Mouse (Mus musculus): ENCODE results near the gene Ctsd. TPM values are rescaled to one million over a fixed set of nuclear protein-coding genes. Genes with fewer than 3 reads are reported as not detected.

Gene Ctsd
- polyA plus RNA-seq, 1 experiment from 2014 or later: 470 TPM

DNA sequence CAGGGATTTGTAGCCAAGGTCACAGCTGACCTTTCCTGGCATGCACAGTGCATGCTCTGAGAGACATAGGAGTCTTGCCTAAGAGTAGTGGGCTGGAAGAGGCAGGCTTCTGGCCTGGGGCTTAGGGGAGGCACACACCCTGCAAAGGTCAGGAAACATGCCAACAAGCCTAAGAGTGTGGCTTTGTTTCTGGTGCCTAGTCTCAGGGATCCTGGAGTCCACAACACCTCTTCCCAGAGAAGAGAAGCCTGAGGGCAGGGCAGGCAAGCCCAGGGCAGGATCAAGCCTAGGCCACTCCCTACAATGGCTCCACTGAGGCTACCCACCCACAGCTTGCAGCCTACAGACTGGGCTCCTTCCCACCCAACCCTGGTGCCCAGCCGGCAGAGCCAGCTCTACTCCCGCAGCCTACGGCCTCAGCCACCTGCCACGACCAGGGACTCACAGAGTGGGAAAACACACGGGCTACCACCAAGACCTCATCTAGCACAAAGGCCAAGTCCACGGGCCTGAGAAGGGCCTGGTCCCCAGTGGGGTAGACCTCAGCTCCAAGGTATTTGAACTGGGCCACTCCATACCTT, 1.1 kb downstream of the Ctsd start:
- WGBS: 32% methylated on average over 6 of the region's 6 CpGs
- Histone ChIP-seq H3K9me3 (replicated peaks; ENCODE audit: control insufficient read depth, low read length) (no peaks in the 10 kb centered on the region), H3K4me2 (ENCODE audit: low read depth, low read length) (peak overlapping the region; percentile 87), H3K4me3 (ENCODE audit: low read length) (peak overlapping the region; percentile 76), H3K27ac (ENCODE audit: low read length) (peak overlapping the region; percentile 85), H3K27me3 (ENCODE audit: control insufficient read depth, insufficient read depth, low read length) (no peaks in the 10 kb centered on the region), H3K36me3 (ENCODE audit: control insufficient read depth, insufficient read depth) (peaks cover 35% of the 10 kb centered on the region), H3K9ac (ENCODE audit: low read length) (peak overlapping the region; percentile 86), H3K4me1 (ENCODE audit: control insufficient read depth, insufficient read depth, low read length) (peaks cover 13% of the 10 kb centered on the region)
- ATAC-seq (replicated peaks; ENCODE audit: extremely low read depth, insufficient read depth, low FRiP score): no peak

DNA sequence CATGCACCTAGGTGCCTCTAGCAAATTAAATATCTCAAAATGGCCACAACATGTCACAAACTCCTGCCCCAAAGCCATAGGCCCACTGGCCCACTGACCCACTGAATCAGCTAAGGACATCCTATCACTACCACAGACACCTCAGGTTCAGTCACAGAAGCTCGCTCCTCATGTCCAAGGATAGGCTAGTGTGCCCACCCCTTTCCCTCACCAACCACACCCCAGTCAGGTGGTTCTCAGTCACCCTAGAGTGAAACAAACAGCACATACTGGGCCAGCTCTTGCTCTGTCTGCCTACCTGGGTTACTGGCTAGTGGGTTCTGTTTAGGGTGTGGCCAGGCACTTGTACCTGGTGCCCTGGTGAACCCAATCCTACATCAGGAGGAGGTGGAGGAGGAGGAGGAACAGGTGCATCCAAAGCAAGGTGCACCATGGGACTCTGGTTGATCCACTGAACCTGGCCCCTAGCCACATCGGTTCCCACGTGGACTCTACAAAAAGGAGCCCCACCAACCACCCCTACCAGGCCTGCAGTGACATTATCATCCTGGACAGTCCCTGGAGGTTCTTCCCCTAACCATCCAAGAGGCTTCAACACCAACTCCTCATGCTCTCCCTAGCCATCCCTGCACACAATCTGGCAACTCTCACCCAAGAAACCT, 2.0 kb downstream of the Ctsd start:
- H3K4me1 ChIP-seq (ENCODE audit: control insufficient read depth, insufficient read depth, low read length): peaks cover 13% of the 10 kb centered on the region
- H3K27ac ChIP-seq (ENCODE audit: low read length): peak overlapping the region; percentile 85
- no peak for ATAC-seq (replicated peaks; ENCODE audit: extremely low read depth, insufficient read depth, low FRiP score)
- no peaks in the 10 kb centered on the region for H3K27me3 ChIP-seq (ENCODE audit: control insufficient read depth, insufficient read depth, low read length)
- H3K4me2 ChIP-seq (ENCODE audit: low read depth, low read length): peak overlapping the region; percentile 87
- peaks cover 43% of the 10 kb centered on the region for H3K36me3 ChIP-seq (ENCODE audit: control insufficient read depth, insufficient read depth)
- no peaks in the 10 kb centered on the region for H3K9me3 ChIP-seq (replicated peaks; ENCODE audit: control insufficient read depth, low read length)
- H3K4me3 ChIP-seq (ENCODE audit: low read length): peak overlapping the region; percentile 76
- H3K9ac ChIP-seq (ENCODE audit: low read length): peak overlapping the region; percentile 86
- 80% methylated on average over 3 of the region's 3 CpGs for WGBS

DNA sequence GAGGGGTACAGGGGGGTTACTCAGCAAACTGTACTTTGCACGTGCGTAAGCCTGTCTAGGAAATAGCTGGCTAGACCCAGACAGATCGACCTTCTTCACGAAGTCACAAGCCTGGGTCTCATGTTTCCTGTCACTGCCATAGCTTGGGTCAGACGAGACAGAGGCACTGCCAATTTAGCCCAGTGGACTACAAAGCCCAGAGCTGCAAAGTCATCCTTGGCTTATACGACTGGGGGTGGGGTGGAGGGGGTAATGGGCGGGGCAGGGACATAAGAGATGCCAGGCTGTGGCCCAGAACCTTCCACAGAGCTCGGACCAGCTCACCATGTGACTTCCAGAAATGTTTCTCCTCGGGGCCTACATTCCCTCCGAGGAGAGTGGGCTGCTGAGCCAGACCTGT, 3.5 kb downstream of the Ctsd start:
- Histone ChIP-seq H3K4me1 (ENCODE audit: control insufficient read depth, insufficient read depth, low read length) (peaks cover 13% of the 10 kb centered on the region), H3K27me3 (ENCODE audit: control insufficient read depth, insufficient read depth, low read length) (no peaks in the 10 kb centered on the region), H3K9ac (ENCODE audit: low read length) (no peak overlapping the region), H3K4me2 (ENCODE audit: low read depth, low read length) (no peak overlapping the region), H3K9me3 (replicated peaks; ENCODE audit: control insufficient read depth, low read length) (no peaks in the 10 kb centered on the region), H3K36me3 (ENCODE audit: control insufficient read depth, insufficient read depth) (peaks cover 58% of the 10 kb centered on the region), H3K27ac (ENCODE audit: low read length) (no peak overlapping the region), H3K4me3 (ENCODE audit: low read length) (no peak overlapping the region)
- no peak for ATAC-seq (replicated peaks; ENCODE audit: extremely low read depth, insufficient read depth, low FRiP score)
- WGBS: 72% methylated on average over 10 of the region's 10 CpGs

DNA sequence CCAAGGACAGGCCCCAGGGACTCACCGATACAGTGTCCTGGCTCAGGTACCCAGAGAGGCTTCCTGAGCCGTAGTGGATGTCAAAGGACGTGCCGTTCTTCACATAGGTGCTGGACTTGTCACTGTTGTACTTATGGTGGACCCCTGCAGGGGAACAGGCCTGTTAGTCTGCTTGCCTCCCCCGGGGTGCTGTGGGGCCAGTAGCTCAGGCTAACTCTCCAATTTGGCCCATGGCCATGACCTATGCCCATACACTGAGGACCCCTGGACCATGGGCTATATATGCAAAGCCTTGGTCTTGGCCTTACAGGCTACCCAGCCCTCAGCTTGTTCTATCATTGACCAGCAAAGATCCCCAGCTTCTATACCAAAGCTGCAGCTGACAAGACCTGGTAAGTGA, 5.3 kb downstream of the Ctsd start, which contains the start of gene Gm49369:
TSS of gene Gm49369 (minus strand) at position 101 of the 400 bp plus-strand sequence.
- 98% methylated on average over 5 of the region's 5 CpGs for WGBS
- H3K36me3 ChIP-seq (ENCODE audit: control insufficient read depth, insufficient read depth): peaks cover 67% of the 10 kb centered on the region
- no peaks in the 10 kb centered on the region for H3K9me3 ChIP-seq (replicated peaks; ENCODE audit: control insufficient read depth, low read length)
- H3K4me2 ChIP-seq (ENCODE audit: low read depth, low read length): no peak within 1 kb of the TSS
- no peak within 1 kb of the TSS for H3K4me3 ChIP-seq (ENCODE audit: low read length)
- no peaks in the 10 kb centered on the region for H3K27me3 ChIP-seq (ENCODE audit: control insufficient read depth, insufficient read depth, low read length)
- H3K27ac ChIP-seq (ENCODE audit: low read length): peak within 1 kb of the TSS; percentile 56; the same call in 1 of the 2 replicates
- peaks cover 13% of the 10 kb centered on the region for H3K4me1 ChIP-seq (ENCODE audit: control insufficient read depth, insufficient read depth, low read length)
- no peak for ATAC-seq (replicated peaks; ENCODE audit: extremely low read depth, insufficient read depth, low FRiP score)
- H3K9ac ChIP-seq (ENCODE audit: low read length): no peak within 1 kb of the TSS

DNA sequence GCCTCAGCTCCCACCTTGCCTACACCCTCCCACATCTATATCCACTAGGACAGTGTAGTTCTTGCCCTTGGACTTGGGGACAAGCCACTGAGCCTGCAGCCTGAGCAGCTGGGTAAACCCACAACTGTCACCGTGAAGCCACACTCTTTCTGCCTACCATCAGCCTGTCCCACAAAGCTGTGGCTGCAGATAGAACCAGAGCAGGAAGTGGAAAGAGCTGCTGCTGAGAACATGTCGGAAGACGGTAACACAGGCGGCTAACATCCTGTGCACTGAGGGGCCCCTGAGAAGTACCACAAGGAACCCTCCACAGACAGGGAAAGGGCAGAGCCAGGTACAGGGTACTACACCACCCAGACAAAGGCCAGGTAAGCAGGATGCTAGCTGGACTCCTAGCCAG, 6.7 kb downstream of the Ctsd start:
- H3K27ac ChIP-seq (ENCODE audit: low read length): peak overlapping the region; percentile 56; the same call in 1 of the 2 replicates
- H3K4me1 ChIP-seq (ENCODE audit: control insufficient read depth, insufficient read depth, low read length): peaks cover 7% of the 10 kb centered on the region
- 71% methylated on average over 4 of the region's 4 CpGs for WGBS
- peaks cover 79% of the 10 kb centered on the region for H3K36me3 ChIP-seq (ENCODE audit: control insufficient read depth, insufficient read depth)
- ATAC-seq (replicated peaks; ENCODE audit: extremely low read depth, insufficient read depth, low FRiP score): no peak; the same call in 1 of the 2 replicates
- H3K9me3 ChIP-seq (replicated peaks; ENCODE audit: control insufficient read depth, low read length): no peaks in the 10 kb centered on the region
- no peak overlapping the region for H3K4me3 ChIP-seq (ENCODE audit: low read length)
- no peak overlapping the region for H3K9ac ChIP-seq (ENCODE audit: low read length)
- H3K4me2 ChIP-seq (ENCODE audit: low read depth, low read length): no peak overlapping the region
- H3K27me3 ChIP-seq (ENCODE audit: control insufficient read depth, insufficient read depth, low read length): no peaks in the 10 kb centered on the region

DNA sequence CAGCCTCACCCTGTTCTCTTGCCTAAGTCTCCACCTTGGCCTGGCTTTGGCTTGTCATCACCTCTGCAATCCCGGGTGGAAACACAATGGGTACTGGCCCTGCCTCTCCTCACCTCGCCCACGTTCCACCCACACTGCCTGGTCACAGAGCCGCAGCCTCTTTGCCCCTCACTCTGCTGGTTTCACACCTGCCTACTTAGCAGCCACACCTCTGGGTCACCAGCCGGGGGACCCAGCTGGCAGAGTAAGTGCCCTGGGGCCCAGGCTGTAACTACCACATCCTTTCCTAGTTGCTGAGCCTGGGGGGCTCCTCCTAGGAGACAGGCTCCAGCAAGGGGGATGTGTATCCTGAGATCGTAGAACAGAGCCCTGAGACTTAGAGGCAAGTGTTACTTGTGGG, 8.7 kb downstream of the Ctsd start:
- Histone ChIP-seq H3K36me3 (ENCODE audit: control insufficient read depth, insufficient read depth) (peaks cover 71% of the 10 kb centered on the region), H3K4me1 (ENCODE audit: control insufficient read depth, insufficient read depth, low read length) (peaks cover 4% of the 10 kb centered on the region; the same call in 1 of the 2 replicates), H3K27me3 (ENCODE audit: control insufficient read depth, insufficient read depth, low read length) (no peaks in the 10 kb centered on the region), H3K4me3 (ENCODE audit: low read length) (no peak overlapping the region), H3K4me2 (ENCODE audit: low read depth, low read length) (no peak overlapping the region), H3K27ac (ENCODE audit: low read length) (no peak overlapping the region), H3K9ac (ENCODE audit: low read length) (no peak overlapping the region), H3K9me3 (replicated peaks; ENCODE audit: control insufficient read depth, low read length) (no peaks in the 10 kb centered on the region)
- ATAC-seq (replicated peaks; ENCODE audit: extremely low read depth, insufficient read depth, low FRiP score): no peak
- 60% methylated on average over 6 of the region's 6 CpGs for WGBS

DNA sequence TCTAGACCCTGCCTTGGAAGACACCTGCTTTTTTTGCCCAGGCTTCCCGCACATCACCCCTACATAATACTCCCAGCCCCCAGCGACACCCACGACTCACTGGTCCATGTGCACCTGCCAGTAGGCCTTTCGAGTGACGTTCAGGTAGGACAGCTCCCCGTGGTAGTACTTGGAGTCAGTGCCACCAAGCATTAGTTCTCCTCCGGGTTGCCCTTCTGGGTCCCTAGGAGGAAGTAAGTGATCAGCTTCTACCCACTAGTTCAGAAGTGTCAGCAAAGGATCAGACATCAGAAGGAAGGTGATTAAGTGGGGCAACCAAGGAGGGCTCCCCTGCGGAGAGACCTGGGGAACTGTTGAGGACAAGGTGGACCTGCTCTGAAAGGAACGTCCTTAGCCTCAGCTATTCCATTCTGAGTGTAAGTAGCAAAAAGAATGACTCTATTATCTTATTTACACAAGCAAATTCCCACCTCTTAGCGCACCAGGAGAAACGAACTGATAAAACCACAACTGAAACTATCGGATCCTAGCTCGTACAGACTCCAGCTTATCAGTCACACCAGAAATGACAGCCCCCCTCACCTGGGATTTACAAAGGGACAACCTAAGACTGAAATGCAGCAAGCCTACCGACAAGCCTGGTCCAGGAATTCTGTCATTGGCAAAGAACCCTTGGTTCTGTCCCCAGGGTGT, 10.5 kb downstream of the Ctsd start:
- Histone ChIP-seq H3K4me1 (ENCODE audit: control insufficient read depth, insufficient read depth, low read length) (peaks cover 4% of the 10 kb centered on the region; the same call in 1 of the 2 replicates), H3K4me2 (ENCODE audit: low read depth, low read length) (no peak overlapping the region), H3K9ac (ENCODE audit: low read length) (no peak overlapping the region), H3K27ac (ENCODE audit: low read length) (no peak overlapping the region), H3K9me3 (replicated peaks; ENCODE audit: control insufficient read depth, low read length) (no peaks in the 10 kb centered on the region), H3K36me3 (ENCODE audit: control insufficient read depth, insufficient read depth) (peaks cover 53% of the 10 kb centered on the region), H3K27me3 (ENCODE audit: control insufficient read depth, insufficient read depth, low read length) (no peaks in the 10 kb centered on the region), H3K4me3 (ENCODE audit: low read length) (no peak overlapping the region)
- ATAC-seq (replicated peaks; ENCODE audit: extremely low read depth, insufficient read depth, low FRiP score): no peak
- WGBS: 77% methylated on average over 14 of the region's 14 CpGs

DNA sequence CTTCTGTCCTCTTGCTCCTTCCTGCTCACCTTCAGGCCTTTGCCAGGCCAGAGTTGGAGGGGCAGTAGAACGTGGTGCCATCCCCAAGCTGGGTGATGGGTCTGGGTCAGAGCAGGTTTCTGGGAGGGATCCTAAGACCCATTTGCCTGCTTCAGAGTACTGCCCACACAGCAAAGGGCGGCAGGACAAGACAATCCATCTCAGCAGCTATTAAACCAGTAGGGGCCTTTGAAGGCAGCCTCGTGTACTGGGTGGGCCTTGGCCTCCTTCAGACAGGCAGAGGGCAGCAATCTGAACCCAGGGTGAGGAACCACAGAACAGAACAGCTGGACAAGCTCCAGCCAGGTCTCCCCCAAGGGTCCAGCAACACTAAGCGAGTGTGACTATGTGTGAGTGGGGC, 11.7 kb downstream of the Ctsd start:
- no peak overlapping the region for H3K9ac ChIP-seq (ENCODE audit: low read length)
- H3K4me2 ChIP-seq (ENCODE audit: low read depth, low read length): no peak overlapping the region
- H3K36me3 ChIP-seq (ENCODE audit: control insufficient read depth, insufficient read depth): peaks cover 40% of the 10 kb centered on the region
- no peak overlapping the region for H3K27ac ChIP-seq (ENCODE audit: low read length)
- no peak for ATAC-seq (replicated peaks; ENCODE audit: extremely low read depth, insufficient read depth, low FRiP score)
- H3K9me3 ChIP-seq (replicated peaks; ENCODE audit: control insufficient read depth, low read length): no peaks in the 10 kb centered on the region
- H3K4me1 ChIP-seq (ENCODE audit: control insufficient read depth, insufficient read depth, low read length): peaks cover 10% of the 10 kb centered on the region
- H3K27me3 ChIP-seq (ENCODE audit: control insufficient read depth, insufficient read depth, low read length): 0 out of 2 replicates have a peak, but pooled peaks cover 2% of the 10 kb centered on the region
- WGBS: 80% methylated on average over 4 of the region's 4 CpGs
- no peak overlapping the region for H3K4me3 ChIP-seq (ENCODE audit: low read length)

DNA sequence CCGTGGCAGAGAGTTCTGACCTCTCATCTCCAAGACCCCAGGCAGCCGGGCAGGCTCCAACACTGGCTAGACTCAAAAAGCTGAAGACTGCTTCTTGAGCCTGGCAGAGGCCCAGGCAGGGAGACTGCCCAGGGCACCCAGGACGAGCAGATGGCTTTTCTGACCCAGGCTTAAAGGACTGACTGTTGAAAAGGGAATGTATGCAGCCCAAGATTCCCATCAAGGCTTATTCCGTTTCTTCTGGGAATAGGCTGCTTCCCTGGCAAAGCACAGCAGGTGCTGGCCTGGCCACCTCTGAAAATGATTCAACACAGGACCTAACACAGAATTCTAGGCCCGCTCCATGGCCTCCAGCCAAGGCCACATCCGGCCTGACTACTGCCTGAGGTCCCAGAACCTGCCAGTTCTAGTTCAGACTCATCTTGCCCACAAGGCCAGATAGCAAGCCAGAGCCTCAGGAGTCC, 12.5 kb downstream of the Ctsd start:
- Histone ChIP-seq H3K27me3 (ENCODE audit: control insufficient read depth, insufficient read depth, low read length) (0 out of 2 replicates have a peak, but pooled peaks cover 4% of the 10 kb centered on the region), H3K4me3 (ENCODE audit: low read length) (no peak overlapping the region), H3K36me3 (ENCODE audit: control insufficient read depth, insufficient read depth) (peaks cover 32% of the 10 kb centered on the region), H3K27ac (ENCODE audit: low read length) (no peak overlapping the region), H3K4me2 (ENCODE audit: low read depth, low read length) (no peak overlapping the region), H3K4me1 (ENCODE audit: control insufficient read depth, insufficient read depth, low read length) (peaks cover 10% of the 10 kb centered on the region), H3K9me3 (replicated peaks; ENCODE audit: control insufficient read depth, low read length) (no peaks in the 10 kb centered on the region), H3K9ac (ENCODE audit: low read length) (peak overlapping the region; percentile 20; the same call in 1 of the 2 replicates)
- ATAC-seq (replicated peaks; ENCODE audit: extremely low read depth, insufficient read depth, low FRiP score): no peak
- 58% methylated on average over 6 of the region's 6 CpGs for WGBS

Data from heart, embryonic 16.5 days (tissue).